Mouse (Mus musculus): ENCODE measurements around the gene Med25. TPM values are rescaled to one million over a fixed set of nuclear protein-coding genes. Genes with fewer than 3 reads are reported as not detected.
A peak's percentile ranks its signal among the peaks of the same experiment; 100 is the strongest.

The Med25 gene
- polyA plus RNA-seq, 1 experiment from 2014 or later = 35.6 TPM

GRCm38 (mm10) chr7:44853065-44853464 is 39.4 kb downstream of the Med25 start:
- WGBS (ENCODE audit: insufficient replicate concordance) = 90% methylated on average over 2 of the region's 2 CpGs
- 0 out of 2 replicates have a peak, but pooled peaks cover 2% of the 10 kb centered on the region for H3K36me3 ChIP-seq (replicated peaks; ENCODE audit: insufficient read depth, low read length)
- H3K4me1 ChIP-seq (ENCODE audit: insufficient read depth) = peaks cover 57% of the 10 kb centered on the region
- no peak for TF ChIP-seq CTCF (IDR thresholded peaks at IDR 0.05; ENCODE audit: low read depth)
- no peak for TF ChIP-seq EP300 (IDR thresholded peaks at IDR 0.05; ENCODE audit: low read depth)
- no peak overlapping the region for H3K27ac ChIP-seq (ENCODE audit: low read depth)
- ATAC-seq (no peak), DNase-seq (no peak)
- no peaks in the 10 kb centered on the region for H3K9me3 ChIP-seq (ENCODE audit: low read length)
- H3K27me3 ChIP-seq (ENCODE audit: insufficient read depth, low read length) = no peaks in the 10 kb centered on the region
- H3K4me3 ChIP-seq (ENCODE audit: low read depth, low read length) = no peak overlapping the region
- peak overlapping the region; percentile 100 for H3K4me2 ChIP-seq (ENCODE audit: low read depth, low read length)
- H3K9ac ChIP-seq (replicated peaks) = peak overlapping the region; percentile 89

GRCm38 (mm10) chr7:44852259-44853027 is 40.1 kb downstream of the Med25 start:
- 91% methylated on average over 34 of the region's 36 CpGs for WGBS (ENCODE audit: insufficient replicate concordance)
- ATAC-seq (no peak), DNase-seq (no peak)
- no peak overlapping the region for H3K9ac ChIP-seq (replicated peaks)
- no peak overlapping the region for H3K27ac ChIP-seq (ENCODE audit: low read depth)
- H3K4me1 ChIP-seq (ENCODE audit: insufficient read depth) = peaks cover 57% of the 10 kb centered on the region
- H3K9me3 ChIP-seq (ENCODE audit: low read length) = no peaks in the 10 kb centered on the region
- no peak overlapping the region for H3K4me2 ChIP-seq (ENCODE audit: low read depth, low read length)
- H3K4me3 ChIP-seq (ENCODE audit: low read depth, low read length) = no peak overlapping the region
- TF ChIP-seq CTCF (IDR thresholded peaks at IDR 0.05; ENCODE audit: low read depth) (no peak), EP300 (IDR thresholded peaks at IDR 0.05; ENCODE audit: low read depth) (no peak)
- 0 out of 2 replicates have a peak, but pooled peaks cover 2% of the 10 kb centered on the region for H3K36me3 ChIP-seq (replicated peaks; ENCODE audit: insufficient read depth, low read length)
- H3K27me3 ChIP-seq (ENCODE audit: insufficient read depth, low read length) = no peaks in the 10 kb centered on the region

DNA sequence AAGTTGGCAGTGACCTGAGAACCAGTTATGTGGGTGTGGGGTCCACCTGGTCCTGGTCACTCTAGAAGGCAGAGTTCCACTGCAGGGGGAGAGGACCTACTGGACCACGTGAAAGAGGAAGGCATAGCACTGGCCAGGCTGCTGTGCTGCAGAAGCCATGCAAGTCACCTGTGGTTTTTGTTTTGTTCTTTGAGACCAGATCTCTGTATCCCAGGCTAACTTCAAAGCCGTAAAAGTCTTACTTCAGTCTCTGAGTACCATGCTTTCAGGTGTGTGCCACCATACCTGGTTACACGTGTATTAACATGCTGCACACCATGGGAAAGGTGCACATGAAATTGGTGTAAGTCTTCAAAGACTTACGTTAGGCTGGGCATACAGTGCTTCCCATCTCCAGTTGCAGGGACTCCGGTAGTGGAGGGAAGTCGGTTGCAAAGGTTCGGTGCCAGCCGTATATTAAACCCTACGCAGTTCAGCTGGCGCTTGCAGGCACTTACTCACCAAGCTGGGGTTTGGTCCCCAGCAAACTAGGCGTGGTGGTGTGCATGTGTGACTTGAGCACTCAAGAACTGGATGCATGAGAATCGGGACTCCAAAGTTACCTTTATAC is 40.8 kb downstream of the Med25 start:
- Histone ChIP-seq H3K36me3 (replicated peaks; ENCODE audit: insufficient read depth, low read length) (0 out of 2 replicates have a peak, but pooled peaks cover 2% of the 10 kb centered on the region), H3K27me3 (ENCODE audit: insufficient read depth, low read length) (no peaks in the 10 kb centered on the region), H3K4me3 (ENCODE audit: low read depth, low read length) (no peak overlapping the region), H3K27ac (ENCODE audit: low read depth) (no peak overlapping the region), H3K4me1 (ENCODE audit: insufficient read depth) (peaks cover 58% of the 10 kb centered on the region), H3K9me3 (ENCODE audit: low read length) (no peaks in the 10 kb centered on the region), H3K9ac (replicated peaks) (no peak overlapping the region), H3K4me2 (ENCODE audit: low read depth, low read length) (peak overlapping the region; percentile 75; the same call in 1 of the 2 replicates)
- TF ChIP-seq CTCF (IDR thresholded peaks at IDR 0.05; ENCODE audit: low read depth) (no peak), EP300 (IDR thresholded peaks at IDR 0.05; ENCODE audit: low read depth) (no peak)
- 85% methylated on average over 12 of the region's 12 CpGs for WGBS (ENCODE audit: insufficient replicate concordance)
- DNase-seq (no peak), ATAC-seq (no peak)

GRCm38 (mm10) chr7:44850789-44851624 is 41.5 kb downstream of the Med25 start:
- Histone ChIP-seq H3K9me3 (ENCODE audit: low read length) (no peaks in the 10 kb centered on the region), H3K4me2 (ENCODE audit: low read depth, low read length) (peak overlapping the region; percentile 75), H3K4me3 (ENCODE audit: low read depth, low read length) (peak overlapping the region; percentile 80), H3K36me3 (replicated peaks; ENCODE audit: insufficient read depth, low read length) (peaks cover 9% of the 10 kb centered on the region), H3K27ac (ENCODE audit: low read depth) (peak overlapping the region; percentile 99), H3K9ac (replicated peaks) (peak overlapping the region; percentile 81), H3K4me1 (ENCODE audit: insufficient read depth) (peaks cover 51% of the 10 kb centered on the region), H3K27me3 (ENCODE audit: insufficient read depth, low read length) (no peaks in the 10 kb centered on the region)
- DNase-seq (no peak), ATAC-seq (no peak)
- 65% methylated on average over 8 of the region's 8 CpGs for WGBS (ENCODE audit: insufficient replicate concordance)
- no peak for TF ChIP-seq EP300 (IDR thresholded peaks at IDR 0.05; ENCODE audit: low read depth)
- TF ChIP-seq CTCF (IDR thresholded peaks at IDR 0.05; ENCODE audit: low read depth) = no peak

DNA sequence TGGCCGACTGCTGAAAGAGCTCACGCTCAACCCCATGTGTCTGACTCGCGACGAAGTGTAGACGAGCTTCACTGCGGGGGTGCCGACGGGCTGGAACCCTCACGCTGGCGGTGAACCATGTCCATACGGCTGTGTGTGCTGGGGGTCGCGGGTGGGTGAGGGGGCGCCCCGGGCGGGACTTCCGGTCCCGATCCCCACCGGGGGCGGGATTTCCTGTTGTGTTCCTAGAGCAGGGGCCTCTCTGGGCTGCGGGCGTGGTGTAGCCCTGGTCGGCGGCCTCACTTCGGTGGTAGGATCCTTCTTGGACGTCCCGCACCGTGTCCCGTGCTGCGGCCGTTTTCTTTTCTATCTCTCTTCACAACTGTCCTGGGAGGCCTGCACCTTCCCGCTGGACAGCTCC is 42.4 kb downstream of the Med25 start:
- ATAC-seq (peak; percentile 17), DNase-seq (peak; percentile 86)
- Histone ChIP-seq H3K4me2 (ENCODE audit: low read depth, low read length) (peak overlapping the region; percentile 75), H3K9ac (replicated peaks) (peak overlapping the region; percentile 81), H3K9me3 (ENCODE audit: low read length) (no peaks in the 10 kb centered on the region), H3K36me3 (replicated peaks; ENCODE audit: insufficient read depth, low read length) (peaks cover 18% of the 10 kb centered on the region), H3K27ac (ENCODE audit: low read depth) (peak overlapping the region; percentile 99), H3K27me3 (ENCODE audit: insufficient read depth, low read length) (no peaks in the 10 kb centered on the region), H3K4me1 (ENCODE audit: insufficient read depth) (peaks cover 42% of the 10 kb centered on the region), H3K4me3 (ENCODE audit: low read depth, low read length) (peak overlapping the region; percentile 80)
- TF ChIP-seq CTCF (IDR thresholded peaks at IDR 0.05; ENCODE audit: low read depth) (no peak), EP300 (IDR thresholded peaks at IDR 0.05; ENCODE audit: low read depth) (no peak)
- WGBS (ENCODE audit: insufficient replicate concordance) = 2% methylated on average over 33 of the region's 33 CpGs

All from liver, postnatal 0 days (tissue).